Mouse (Mus musculus) kidney, postnatal 0 days (tissue): ENCODE measurements around the gene Atad1. TPM values are rescaled to one million over a fixed set of nuclear protein-coding genes. Genes with fewer than 3 reads are reported as not detected.

Experiments used
- ATAC-seq: fragments of 200-750 bp; cut with Nextera tagmentation; replicated peaks from 2 replicates; pipeline ENCODE4 v1.8.0; 2017; ENCODE audit warnings: low read depth, moderate number of reproducible peaks, moderate TSS enrichment, moderate library complexity; ENCODE audit not compliant: low FRiP score
- DNase-seq: peaks from one replicate; pipeline ENCODE4 v3.0.0-alpha.2; 2016; ENCODE audit warnings: low spot score
- H3K27ac ChIP-seq: fragments of 300-500 bp; sonication (generic); 2 replicates; pipeline ENCODE4 v1.5.1; 2014; ENCODE audit warnings: mild to moderate bottlenecking
- H3K27me3 ChIP-seq: fragments of 300-500 bp; sonication (generic); 2 replicates; pipeline ENCODE4 v1.6.1; 2014; ENCODE audit warnings: low read length, mixed read lengths; ENCODE audit not compliant: insufficient read depth
- H3K36me3 ChIP-seq: fragments of 300-500 bp; sonication (generic); 2 replicates; pipeline ENCODE4 v1.6.1; 2014; ENCODE audit warnings: low read length, mixed read lengths; ENCODE audit not compliant: insufficient read depth
- H3K4me1 ChIP-seq: fragments of 300-500 bp; sonication (generic); replicated peaks from 2 replicates; pipeline ENCODE4 v1.6.1; 2014; ENCODE audit warnings: antibody characterized with exemption, low read length, mixed read lengths; ENCODE audit not compliant: insufficient read depth
- H3K4me2 ChIP-seq: fragments of 300-500 bp; sonication (generic); 2 replicates; pipeline ENCODE4 v1.6.1; 2014; ENCODE audit warnings: mild to moderate bottlenecking, low read length, moderate library complexity, mixed read lengths
- H3K4me3 ChIP-seq: fragments of 300-500 bp; sonication (generic); replicated peaks from 2 replicates; pipeline ENCODE4 v1.5.1; 2014; ENCODE audit warnings: low read depth, low read length
- H3K9ac ChIP-seq: fragments of 300-500 bp; sonication (generic); 2 replicates; pipeline ENCODE4 v1.6.1; 2014; ENCODE audit warnings: low read depth, low read length
- H3K9me3 ChIP-seq: fragments of 300-500 bp; sonication (generic); replicated peaks from 2 replicates; pipeline ENCODE4 v1.6.1; 2016; ENCODE audit warnings: low read length, inconsistent platforms, mixed read lengths
- CTCF ChIP-seq: IDR thresholded peaks from 2 replicates; pipeline ENCODE4 v1.5.1; 2016; ENCODE audit warnings: antibody characterized with exemption, low read depth, mild to moderate bottlenecking, moderate library complexity
- WGBS: fragments of 180-500 bp; shearing (Covaris S2); extraction: QIAGEN DNeasy Blood & Tissue Kit; methylation state at CpG from one replicate; pipeline ENCODE4 v1.1.7; 2014; 5-methylcytosine and 5-hydroxymethylcytosine counted together
- polyA plus RNA-seq: library from polyadenylated mRNA; unstranded; fragments of >200 nt; fragmentation: Nextera tagmentation; extraction: Ambion mirVana; gene quantifications from 2 replicates; pipeline ENCODE4 v1.2.1, GENCODE M21; 2015

Gene Atad1
- polyA plus RNA-seq, 1 experiment from 2014 or later, result 79.2 TPM

DNA sequence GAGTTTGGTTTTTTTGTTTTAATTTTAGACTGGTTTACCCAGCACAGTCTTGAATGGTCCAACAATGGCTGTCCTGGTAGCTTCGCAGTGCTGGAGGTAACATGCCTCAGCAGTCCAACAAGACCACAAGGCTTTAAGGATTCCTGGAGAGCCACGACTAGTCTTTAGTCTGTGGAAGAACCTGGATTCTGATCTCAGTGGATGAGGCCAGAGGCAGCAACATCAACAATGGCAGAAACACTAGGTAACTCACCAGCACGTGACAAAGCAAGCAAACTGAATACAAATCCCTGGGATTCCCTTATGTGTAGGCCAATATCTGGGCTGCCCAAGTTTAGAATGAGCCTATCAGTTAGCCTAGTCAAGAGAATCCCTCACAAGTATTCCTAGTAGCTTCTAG lies 26.1 kb downstream of the Atad1 start:
- H3K27ac ChIP-seq, result no peak overlapping the region

GRCm38 (mm10) chr19:32712588-32713042 lies 27.0 kb downstream of the Atad1 start:
- H3K36me3 ChIP-seq, result no peaks in the 10 kb centered on the region
- 1% methylated on average over 11 of the region's 11 CpGs for WGBS
- H3K9ac ChIP-seq, result peak overlapping the region; percentile 75
- peak overlapping the region; percentile 87 for H3K27ac ChIP-seq
- peaks cover 13% of the 10 kb centered on the region for H3K4me1 ChIP-seq
- H3K9me3 ChIP-seq, result no peaks in the 10 kb centered on the region
- no peaks in the 10 kb centered on the region for H3K27me3 ChIP-seq
- peak; percentile 27; the same call in 1 of the 2 replicates for TF ChIP-seq CTCF
- DNase-seq (peak; percentile 93), ATAC-seq (peak; percentile 90)
- H3K4me3 ChIP-seq, result peak overlapping the region; percentile 65
- H3K4me2 ChIP-seq, result peak overlapping the region; percentile 73

More for the DNA sequence above, 26.1 kb downstream of the Atad1 start:
- ATAC-seq (no peak), DNase-seq (no peak)
- 76% methylated on average over 3 of the region's 3 CpGs for WGBS
- Histone ChIP-seq H3K9ac (no peak overlapping the region), H3K9me3 (no peaks in the 10 kb centered on the region), H3K36me3 (no peaks in the 10 kb centered on the region), H3K4me2 (no peak overlapping the region), H3K4me3 (no peak overlapping the region), H3K27me3 (no peaks in the 10 kb centered on the region), H3K4me1 (peaks cover 13% of the 10 kb centered on the region)
- no peak for TF ChIP-seq CTCF

DNA sequence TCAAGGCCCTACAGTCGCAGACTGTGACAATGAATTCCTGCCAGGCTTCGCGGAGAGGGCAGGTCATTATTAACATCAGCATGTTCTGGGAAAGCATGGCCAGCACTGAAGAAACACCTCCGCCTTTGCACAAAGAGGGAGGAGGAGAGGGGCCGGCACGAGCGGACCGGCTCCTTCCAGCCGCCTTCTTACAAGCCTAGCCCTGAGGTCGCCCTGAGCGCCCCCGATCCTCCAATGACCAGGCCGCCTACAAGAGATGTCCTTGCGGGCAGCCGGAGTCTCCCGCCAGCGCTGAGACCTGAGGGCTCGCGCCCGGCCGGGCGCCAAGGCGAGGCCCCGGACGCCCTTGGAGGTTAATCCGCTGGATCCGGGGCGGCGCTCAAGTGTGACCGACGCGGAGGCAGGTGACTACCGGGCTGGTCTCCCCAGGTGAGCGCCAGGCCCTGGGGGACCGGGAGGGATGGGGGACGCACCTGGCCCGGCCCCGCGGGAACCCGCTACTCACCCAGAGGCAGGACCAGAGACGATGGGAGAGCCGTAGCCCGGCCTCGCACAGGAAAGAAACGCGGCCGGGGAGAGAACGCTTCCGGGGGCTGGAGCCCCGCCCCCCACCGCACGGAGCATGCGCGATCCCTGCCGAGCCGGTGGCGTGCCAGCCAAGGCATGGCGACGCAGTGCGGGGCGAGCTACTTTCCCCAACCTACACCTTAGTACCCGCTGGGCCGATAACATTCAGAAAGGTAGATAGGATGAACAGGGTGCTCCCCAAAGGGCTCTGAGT lies 27.6 kb downstream of the Atad1 start:
- WGBS, result under 1% methylated on average over 57 of the region's 63 CpGs

GRCm38 (mm10) chr19:32710288-32710687 lies 29.3 kb downstream of the Atad1 start:
- ATAC-seq (no peak), DNase-seq (peak; percentile 61)
- Histone ChIP-seq H3K4me2 (no peak overlapping the region), H3K27me3 (no peaks in the 10 kb centered on the region), H3K4me3 (no peak overlapping the region), H3K36me3 (no peaks in the 10 kb centered on the region), H3K9me3 (no peaks in the 10 kb centered on the region), H3K9ac (no peak overlapping the region), H3K27ac (no peak overlapping the region), H3K4me1 (peaks cover 13% of the 10 kb centered on the region)
- TF ChIP-seq CTCF, result peak; percentile 65
- WGBS, result 52% methylated on average over 3 of the region's 3 CpGs

More for the DNA sequence above, 27.6 kb downstream of the Atad1 start:
- peak overlapping the region; percentile 65 for H3K4me3 ChIP-seq
- peak; percentile 87 for DNase-seq
- H3K27me3 ChIP-seq, result no peaks in the 10 kb centered on the region
- H3K4me2 ChIP-seq, result peak overlapping the region; percentile 73
- no peaks in the 10 kb centered on the region for H3K9me3 ChIP-seq
- peaks cover 13% of the 10 kb centered on the region for H3K4me1 ChIP-seq
- H3K27ac ChIP-seq, result peak overlapping the region; percentile 87
- peak; percentile 93 for ATAC-seq
- H3K36me3 ChIP-seq, result no peaks in the 10 kb centered on the region
- H3K9ac ChIP-seq, result peak overlapping the region; percentile 75
- no peak for TF ChIP-seq CTCF

- Histone ChIP-seq H3K27ac (no peak overlapping the region), H3K4me3 (no peak overlapping the region), H3K27me3 (no peaks in the 10 kb centered on the region), H3K36me3 (no peaks in the 10 kb centered on the region), H3K4me1 (peaks cover 13% of the 10 kb centered on the region), H3K4me2 (no peak overlapping the region), H3K9me3 (no peaks in the 10 kb centered on the region), H3K9ac (no peak overlapping the region)
- no peak for DNase-seq
- ATAC-seq, result no peak
- TF ChIP-seq CTCF, result no peak
- WGBS, result 90% methylated on average over 5 of the region's 5 CpGs
Observed at GRCm38 (mm10) chr19:32708996-32709395, 30.6 kb downstream of the Atad1 start.

GRCm38 (mm10) chr19:32702191-32702590 lies 37.4 kb downstream of the Atad1 start:
- ATAC-seq, result no peak
- Histone ChIP-seq H3K27ac (no peak overlapping the region), H3K4me3 (no peak overlapping the region), H3K9me3 (no peaks in the 10 kb centered on the region), H3K36me3 (peaks cover 17% of the 10 kb centered on the region; the same call in 1 of the 2 replicates), H3K4me2 (no peak overlapping the region), H3K4me1 (no peaks in the 10 kb centered on the region), H3K9ac (no peak overlapping the region), H3K27me3 (no peaks in the 10 kb centered on the region)
- 85% methylated on average over 3 of the region's 3 CpGs for WGBS
- no peak for DNase-seq
- TF ChIP-seq CTCF, result no peak
